Mouse (Mus musculus): ENCODE measurements around the gene Serpine2.

The Serpine2 gene

GRCm38 (mm10) chr1:79755376-79755775, 105.6 kb downstream of the Serpine2 start:
- DNase-seq: no peak

GRCm38 (mm10) chr1:79754936-79755335, 106.0 kb downstream of the Serpine2 start:
- no peak for DNase-seq

- DNase-seq: no peak
Observed at GRCm38 (mm10) chr1:79753456-79753855, 107.5 kb downstream of the Serpine2 start.

GRCm38 (mm10) chr1:79752714-79753340, 108.2 kb downstream of the Serpine2 start:
- no peak for DNase-seq

- no peak for DNase-seq
Observed at GRCm38 (mm10) chr1:79752015-79752695, 108.8 kb downstream of the Serpine2 start.

- peak; percentile 25 for DNase-seq
Observed at GRCm38 (mm10) chr1:79751186-79751585, 109.8 kb downstream of the Serpine2 start.

- no peak for DNase-seq
Observed at GRCm38 (mm10) chr1:79746056-79746455, 114.9 kb downstream of the Serpine2 start.
